Mouse (Mus musculus): ENCODE results near the gene Nrl. TPM values are rescaled to one million over a fixed set of nuclear protein-coding genes. Genes with fewer than 3 reads are reported as not detected.

Nrl gene
- polyA plus RNA-seq, 1 experiment from 2014 or later: not detected

GRCm38 (mm10) chr14:55558740-55559448 is 34.1 kb upstream of the Nrl start:
- peak overlapping the region; percentile 85; the same call in 1 of the 2 replicates for H3K9ac ChIP-seq (ENCODE audit: low read length)
- H3K4me1 ChIP-seq (ENCODE audit: control insufficient read depth, insufficient read depth, low read length): peaks cover 6% of the 10 kb centered on the region; the same call in 1 of the 2 replicates
- DNase-seq (ENCODE audit: low spot score) (no peak), ATAC-seq (no peak)
- peak overlapping the region; percentile 84 for H3K4me2 ChIP-seq (ENCODE audit: low read length)
- H3K27ac ChIP-seq (ENCODE audit: low read depth, low read length): no peak overlapping the region
- no peaks in the 10 kb centered on the region for H3K27me3 ChIP-seq (replicated peaks; ENCODE audit: control insufficient read depth, insufficient read depth, low read length)
- H3K4me3 ChIP-seq (ENCODE audit: low read depth, low read length): peak overlapping the region; percentile 62
- H3K9me3 ChIP-seq (replicated peaks; ENCODE audit: control insufficient read depth, low read length): no peaks in the 10 kb centered on the region
- 60% methylated on average over 6 of the region's 6 CpGs for WGBS
- H3K36me3 ChIP-seq (ENCODE audit: control insufficient read depth, insufficient read depth, low read length): peaks cover 6% of the 10 kb centered on the region

- no peak for DNase-seq (ENCODE audit: low spot score)
- no peak for ATAC-seq
- Histone ChIP-seq H3K36me3 (ENCODE audit: control insufficient read depth, insufficient read depth, low read length) (no peaks in the 10 kb centered on the region), H3K4me1 (ENCODE audit: control insufficient read depth, insufficient read depth, low read length) (peaks cover 6% of the 10 kb centered on the region; the same call in 1 of the 2 replicates), H3K4me3 (ENCODE audit: low read depth, low read length) (no peak overlapping the region), H3K9ac (ENCODE audit: low read length) (no peak overlapping the region), H3K4me2 (ENCODE audit: low read length) (no peak overlapping the region), H3K9me3 (replicated peaks; ENCODE audit: control insufficient read depth, low read length) (no peaks in the 10 kb centered on the region), H3K27me3 (replicated peaks; ENCODE audit: control insufficient read depth, insufficient read depth, low read length) (no peaks in the 10 kb centered on the region), H3K27ac (ENCODE audit: low read depth, low read length) (no peak overlapping the region)
- WGBS: 89% methylated on average over 3 of the region's 3 CpGs
These were observed 32.8 kb upstream of the Nrl start for GRCm38 (mm10) chr14:55557587-55557986.

- Histone ChIP-seq H3K36me3 (ENCODE audit: control insufficient read depth, insufficient read depth, low read length) (no peaks in the 10 kb centered on the region), H3K4me3 (ENCODE audit: low read depth, low read length) (no peak overlapping the region), H3K27me3 (replicated peaks; ENCODE audit: control insufficient read depth, insufficient read depth, low read length) (no peaks in the 10 kb centered on the region), H3K4me2 (ENCODE audit: low read length) (no peak overlapping the region), H3K27ac (ENCODE audit: low read depth, low read length) (no peak overlapping the region), H3K4me1 (ENCODE audit: control insufficient read depth, insufficient read depth, low read length) (peaks cover 6% of the 10 kb centered on the region; the same call in 1 of the 2 replicates), H3K9ac (ENCODE audit: low read length) (no peak overlapping the region), H3K9me3 (replicated peaks; ENCODE audit: control insufficient read depth, low read length) (no peaks in the 10 kb centered on the region)
- peak; percentile 74 for DNase-seq (ENCODE audit: low spot score)
- 29% methylated on average over 5 of the region's 5 CpGs for WGBS
- no peak for ATAC-seq
These were observed 32.2 kb upstream of the Nrl start for GRCm38 (mm10) chr14:55557003-55557402.

- ATAC-seq: no peak
- DNase-seq (ENCODE audit: low spot score): no peak
- WGBS: 80% methylated on average over 3 of the region's 3 CpGs
- no peak overlapping the region for H3K9ac ChIP-seq (ENCODE audit: low read length)
- no peak overlapping the region for H3K27ac ChIP-seq (ENCODE audit: low read depth, low read length)
- no peak overlapping the region for H3K4me2 ChIP-seq (ENCODE audit: low read length)
- no peaks in the 10 kb centered on the region for H3K9me3 ChIP-seq (replicated peaks; ENCODE audit: control insufficient read depth, low read length)
- H3K36me3 ChIP-seq (ENCODE audit: control insufficient read depth, insufficient read depth, low read length): no peaks in the 10 kb centered on the region
- H3K27me3 ChIP-seq (replicated peaks; ENCODE audit: control insufficient read depth, insufficient read depth, low read length): no peaks in the 10 kb centered on the region
- no peaks in the 10 kb centered on the region for H3K4me1 ChIP-seq (ENCODE audit: control insufficient read depth, insufficient read depth, low read length)
- H3K4me3 ChIP-seq (ENCODE audit: low read depth, low read length): no peak overlapping the region
These were observed 31.0 kb upstream of the Nrl start for GRCm38 (mm10) chr14:55555788-55556187.

GRCm38 (mm10) chr14:55554635-55555034 is 29.9 kb upstream of the Nrl start:
- Histone ChIP-seq H3K4me1 (ENCODE audit: control insufficient read depth, insufficient read depth, low read length) (no peaks in the 10 kb centered on the region), H3K27ac (ENCODE audit: low read depth, low read length) (no peak overlapping the region), H3K4me2 (ENCODE audit: low read length) (no peak overlapping the region), H3K9me3 (replicated peaks; ENCODE audit: control insufficient read depth, low read length) (no peaks in the 10 kb centered on the region), H3K27me3 (replicated peaks; ENCODE audit: control insufficient read depth, insufficient read depth, low read length) (no peaks in the 10 kb centered on the region), H3K4me3 (ENCODE audit: low read depth, low read length) (no peak overlapping the region), H3K9ac (ENCODE audit: low read length) (no peak overlapping the region), H3K36me3 (ENCODE audit: control insufficient read depth, insufficient read depth, low read length) (no peaks in the 10 kb centered on the region; the same call in 1 of the 2 replicates)
- no peak for DNase-seq (ENCODE audit: low spot score)
- no peak for ATAC-seq

- DNase-seq (ENCODE audit: low spot score): no peak
- no peaks in the 10 kb centered on the region for H3K9me3 ChIP-seq (replicated peaks; ENCODE audit: control insufficient read depth, low read length)
- WGBS: 94% methylated on average over 8 of the region's 8 CpGs
These were observed 27.0 kb upstream of the Nrl start for GRCm38 (mm10) chr14:55551794-55552193.

GRCm38 (mm10) chr14:55551347-55551746 is 26.6 kb upstream of the Nrl start:
- H3K27ac ChIP-seq (ENCODE audit: low read depth, low read length): no peak overlapping the region
- no peaks in the 10 kb centered on the region for H3K27me3 ChIP-seq (replicated peaks; ENCODE audit: control insufficient read depth, insufficient read depth, low read length)
- H3K4me1 ChIP-seq (ENCODE audit: control insufficient read depth, insufficient read depth, low read length): no peaks in the 10 kb centered on the region
- DNase-seq (ENCODE audit: low spot score) (no peak), ATAC-seq (no peak)
- H3K9ac ChIP-seq (ENCODE audit: low read length): no peak overlapping the region
- H3K9me3 ChIP-seq (replicated peaks; ENCODE audit: control insufficient read depth, low read length): no peaks in the 10 kb centered on the region
- WGBS: 70% methylated on average over 5 of the region's 5 CpGs
- H3K36me3 ChIP-seq (ENCODE audit: control insufficient read depth, insufficient read depth, low read length): peaks cover 20% of the 10 kb centered on the region
- no peak overlapping the region for H3K4me3 ChIP-seq (ENCODE audit: low read depth, low read length)
- no peak overlapping the region for H3K4me2 ChIP-seq (ENCODE audit: low read length)

More at GRCm38 (mm10) chr14:55551794-55552193, 27.0 kb upstream of the Nrl start:
- Histone ChIP-seq H3K27me3 (replicated peaks; ENCODE audit: control insufficient read depth, insufficient read depth, low read length) (no peaks in the 10 kb centered on the region), H3K4me3 (ENCODE audit: low read depth, low read length) (no peak overlapping the region), H3K4me2 (ENCODE audit: low read length) (no peak overlapping the region), H3K9ac (ENCODE audit: low read length) (no peak overlapping the region), H3K36me3 (ENCODE audit: control insufficient read depth, insufficient read depth, low read length) (peaks cover 20% of the 10 kb centered on the region), H3K27ac (ENCODE audit: low read depth, low read length) (no peak overlapping the region), H3K4me1 (ENCODE audit: control insufficient read depth, insufficient read depth, low read length) (no peaks in the 10 kb centered on the region)
- no peak for ATAC-seq

GRCm38 (mm10) chr14:55550191-55550590 is 25.4 kb upstream of the Nrl start:
- Histone ChIP-seq H3K36me3 (ENCODE audit: control insufficient read depth, insufficient read depth, low read length) (peaks cover 21% of the 10 kb centered on the region), H3K27me3 (replicated peaks; ENCODE audit: control insufficient read depth, insufficient read depth, low read length) (no peaks in the 10 kb centered on the region), H3K9ac (ENCODE audit: low read length) (no peak overlapping the region), H3K4me3 (ENCODE audit: low read depth, low read length) (no peak overlapping the region), H3K27ac (ENCODE audit: low read depth, low read length) (no peak overlapping the region), H3K4me1 (ENCODE audit: control insufficient read depth, insufficient read depth, low read length) (no peaks in the 10 kb centered on the region), H3K9me3 (replicated peaks; ENCODE audit: control insufficient read depth, low read length) (no peaks in the 10 kb centered on the region), H3K4me2 (ENCODE audit: low read length) (no peak overlapping the region)
- ATAC-seq (no peak), DNase-seq (ENCODE audit: low spot score) (no peak)
- WGBS: 78% methylated on average over 6 of the region's 6 CpGs

- DNase-seq (ENCODE audit: low spot score) (peak; percentile 34), ATAC-seq (no peak)
- no peak overlapping the region for H3K4me2 ChIP-seq (ENCODE audit: low read length)
- 48% methylated on average over 9 of the region's 9 CpGs for WGBS
- H3K9ac ChIP-seq (ENCODE audit: low read length): peak overlapping the region; percentile 17; the same call in 1 of the 2 replicates
- no peak overlapping the region for H3K4me3 ChIP-seq (ENCODE audit: low read depth, low read length)
- H3K36me3 ChIP-seq (ENCODE audit: control insufficient read depth, insufficient read depth, low read length): peaks cover 26% of the 10 kb centered on the region
- peak overlapping the region; percentile 44; the same call in 1 of the 2 replicates for H3K27ac ChIP-seq (ENCODE audit: low read depth, low read length)
- no peaks in the 10 kb centered on the region for H3K9me3 ChIP-seq (replicated peaks; ENCODE audit: control insufficient read depth, low read length)
- H3K27me3 ChIP-seq (replicated peaks; ENCODE audit: control insufficient read depth, insufficient read depth, low read length): no peaks in the 10 kb centered on the region
- peaks cover 23% of the 10 kb centered on the region for H3K4me1 ChIP-seq (ENCODE audit: control insufficient read depth, insufficient read depth, low read length)
These were observed 19.6 kb upstream of the Nrl start for GRCm38 (mm10) chr14:55544334-55544733.

All from forebrain, embryonic 14.5 days (tissue).